Mouse (Mus musculus): ENCODE data around the gene Wnt4. TPM values are rescaled to one million over a fixed set of nuclear protein-coding genes. Genes with fewer than 3 reads are reported as not detected.
A peak's percentile ranks its signal among the peaks of the same experiment; 100 is the strongest.

The Wnt4 gene
- polyA plus RNA-seq, 1 experiment from 2014 or later: 2.2 TPM

DNA sequence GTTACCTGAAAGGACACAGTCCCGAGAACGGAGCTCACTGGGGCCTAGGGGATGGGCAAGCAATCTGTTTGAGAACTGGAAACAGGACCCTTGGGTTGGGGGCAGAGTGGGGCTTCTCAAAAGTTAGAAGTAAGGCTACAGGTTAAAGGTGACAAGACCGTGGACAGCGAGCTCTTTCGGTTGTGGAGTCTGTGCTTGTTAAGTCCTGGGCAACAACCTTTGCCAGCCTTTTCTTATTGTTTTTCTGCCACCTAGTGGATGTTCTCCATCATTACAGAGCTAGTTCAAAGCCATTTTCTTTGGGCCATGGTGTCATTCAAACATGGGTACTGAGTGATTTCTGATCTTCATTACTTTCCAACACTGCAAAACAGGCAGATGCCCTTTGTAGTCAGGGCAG lies 31.1 kb downstream of the Wnt4 start:
- H3K4me3 ChIP-seq (replicated peaks; ENCODE audit: low read length): no peak overlapping the region
- H3K4me1 ChIP-seq (replicated peaks; ENCODE audit: control insufficient read depth, insufficient read depth, low read length): peaks cover 6% of the 10 kb centered on the region; the same call in 1 of the 2 replicates
- no peaks in the 10 kb centered on the region for H3K36me3 ChIP-seq (replicated peaks; ENCODE audit: control insufficient read depth, insufficient read depth)
- 49% methylated on average over 5 of the region's 5 CpGs for WGBS
- peak; percentile 76 for DNase-seq (ENCODE audit: low spot score)
- H3K9ac ChIP-seq: no peak overlapping the region
- H3K27ac ChIP-seq: no peak overlapping the region
- no peak for ATAC-seq (ENCODE audit: low FRiP score)
- H3K4me2 ChIP-seq (replicated peaks): no peak overlapping the region
- no peaks in the 10 kb centered on the region for H3K27me3 ChIP-seq (ENCODE audit: control insufficient read depth, insufficient read depth, low read length)
- no peaks in the 10 kb centered on the region for H3K9me3 ChIP-seq (ENCODE audit: control insufficient read depth, low read length)

DNA sequence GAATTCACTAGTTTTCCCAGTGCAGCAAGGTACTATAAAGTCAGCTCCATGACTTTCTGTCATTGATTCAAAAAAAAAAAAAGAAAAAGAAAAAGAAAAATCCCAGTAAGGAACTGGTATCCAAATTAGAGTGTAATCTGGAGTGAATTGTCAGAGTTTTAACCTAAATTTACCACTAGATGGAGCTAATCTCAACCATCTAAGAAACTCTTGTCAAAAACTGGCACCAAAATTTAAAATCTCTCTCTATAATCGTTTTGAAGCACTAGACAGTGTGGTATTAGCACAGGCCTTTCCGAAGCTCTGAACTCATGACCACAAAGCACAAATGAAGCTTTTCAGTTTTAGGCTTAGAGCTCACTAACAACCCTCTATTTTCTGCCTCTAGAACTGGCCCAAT lies 36.2 kb downstream of the Wnt4 start:
- no peak for ATAC-seq (ENCODE audit: low FRiP score)
- H3K36me3 ChIP-seq (replicated peaks; ENCODE audit: control insufficient read depth, insufficient read depth): peaks cover 17% of the 10 kb centered on the region
- no peak overlapping the region for H3K4me2 ChIP-seq (replicated peaks)
- no peak overlapping the region for H3K4me3 ChIP-seq (replicated peaks; ENCODE audit: low read length)
- DNase-seq (ENCODE audit: low spot score): peak; percentile 74
- H3K9ac ChIP-seq: no peak overlapping the region
- H3K9me3 ChIP-seq (ENCODE audit: control insufficient read depth, low read length): no peaks in the 10 kb centered on the region
- no peaks in the 10 kb centered on the region for H3K4me1 ChIP-seq (replicated peaks; ENCODE audit: control insufficient read depth, insufficient read depth, low read length)
- no peaks in the 10 kb centered on the region for H3K27me3 ChIP-seq (ENCODE audit: control insufficient read depth, insufficient read depth, low read length)
- 68% methylated on average over 2 of the region's 2 CpGs for WGBS
- no peak overlapping the region for H3K27ac ChIP-seq

- Histone ChIP-seq H3K4me2 (replicated peaks) (no peak overlapping the region), H3K9ac (no peak overlapping the region), H3K27ac (no peak overlapping the region), H3K4me1 (replicated peaks; ENCODE audit: control insufficient read depth, insufficient read depth, low read length) (no peaks in the 10 kb centered on the region), H3K9me3 (ENCODE audit: control insufficient read depth, low read length) (no peaks in the 10 kb centered on the region), H3K4me3 (replicated peaks; ENCODE audit: low read length) (no peak overlapping the region), H3K36me3 (replicated peaks; ENCODE audit: control insufficient read depth, insufficient read depth) (peaks cover 24% of the 10 kb centered on the region), H3K27me3 (ENCODE audit: control insufficient read depth, insufficient read depth, low read length) (no peaks in the 10 kb centered on the region)
- WGBS: 73% methylated on average over 6 of the region's 6 CpGs
- ATAC-seq (ENCODE audit: low FRiP score) (no peak), DNase-seq (ENCODE audit: low spot score) (no peak)
Observed at GRCm38 (mm10) chr4:137314561-137314960, 37.3 kb downstream of the Wnt4 start.

DNA sequence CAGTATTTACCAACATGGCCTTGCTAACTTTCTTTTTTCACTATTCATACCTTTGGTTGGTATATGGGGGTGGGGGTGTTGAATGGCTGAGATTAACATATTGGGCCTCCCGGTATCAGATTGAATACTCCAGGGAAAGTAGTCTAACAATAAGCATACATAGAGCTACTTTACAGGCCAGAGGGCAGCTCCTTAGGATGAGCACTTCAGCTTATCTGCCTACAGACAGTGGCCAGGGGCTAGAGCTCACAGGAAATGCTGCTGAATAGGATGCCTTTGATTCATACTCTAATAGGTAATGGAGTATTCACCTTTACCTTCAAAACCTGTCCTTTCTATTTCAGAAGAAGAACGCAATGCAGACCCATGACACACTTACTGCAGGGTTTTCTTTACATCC lies 37.8 kb downstream of the Wnt4 start:
- Histone ChIP-seq H3K27ac (no peak overlapping the region), H3K36me3 (replicated peaks; ENCODE audit: control insufficient read depth, insufficient read depth) (peaks cover 28% of the 10 kb centered on the region), H3K9me3 (ENCODE audit: control insufficient read depth, low read length) (no peaks in the 10 kb centered on the region), H3K4me3 (replicated peaks; ENCODE audit: low read length) (no peak overlapping the region), H3K9ac (no peak overlapping the region), H3K4me2 (replicated peaks) (no peak overlapping the region), H3K4me1 (replicated peaks; ENCODE audit: control insufficient read depth, insufficient read depth, low read length) (no peaks in the 10 kb centered on the region), H3K27me3 (ENCODE audit: control insufficient read depth, insufficient read depth, low read length) (no peaks in the 10 kb centered on the region)
- 88% methylated on average over 2 of the region's 2 CpGs for WGBS
- ATAC-seq (ENCODE audit: low FRiP score) (no peak), DNase-seq (ENCODE audit: low spot score) (no peak)

- 87% methylated on average over 4 of the region's 4 CpGs for WGBS
- ATAC-seq (ENCODE audit: low FRiP score) (no peak), DNase-seq (ENCODE audit: low spot score) (no peak)
- H3K27me3 ChIP-seq (ENCODE audit: control insufficient read depth, insufficient read depth, low read length): no peaks in the 10 kb centered on the region
- no peak overlapping the region for H3K4me2 ChIP-seq (replicated peaks)
- H3K4me3 ChIP-seq (replicated peaks; ENCODE audit: low read length): no peak overlapping the region
- H3K36me3 ChIP-seq (replicated peaks; ENCODE audit: control insufficient read depth, insufficient read depth): peaks cover 40% of the 10 kb centered on the region
- no peak overlapping the region for H3K27ac ChIP-seq
- H3K9me3 ChIP-seq (ENCODE audit: control insufficient read depth, low read length): no peaks in the 10 kb centered on the region
- no peaks in the 10 kb centered on the region for H3K4me1 ChIP-seq (replicated peaks; ENCODE audit: control insufficient read depth, insufficient read depth, low read length)
- no peak overlapping the region for H3K9ac ChIP-seq
Observed at GRCm38 (mm10) chr4:137316027-137316770, 38.9 kb downstream of the Wnt4 start.

GRCm38 (mm10) chr4:137324926-137325325 lies 47.6 kb downstream of the Wnt4 start:
- Histone ChIP-seq H3K4me1 (replicated peaks; ENCODE audit: control insufficient read depth, insufficient read depth, low read length) (no peaks in the 10 kb centered on the region), H3K4me2 (replicated peaks) (no peak overlapping the region), H3K9me3 (ENCODE audit: control insufficient read depth, low read length) (no peaks in the 10 kb centered on the region), H3K4me3 (replicated peaks; ENCODE audit: low read length) (no peak overlapping the region), H3K9ac (no peak overlapping the region), H3K27me3 (ENCODE audit: control insufficient read depth, insufficient read depth, low read length) (no peaks in the 10 kb centered on the region), H3K27ac (no peak overlapping the region), H3K36me3 (replicated peaks; ENCODE audit: control insufficient read depth, insufficient read depth) (peaks cover 76% of the 10 kb centered on the region)
- ATAC-seq (ENCODE audit: low FRiP score): no peak
- no peak for DNase-seq (ENCODE audit: low spot score)
- 89% methylated on average over 6 of the region's 6 CpGs for WGBS

GRCm38 (mm10) chr4:137326494-137326893 lies 49.2 kb downstream of the Wnt4 start:
- H3K9ac ChIP-seq: no peak overlapping the region
- no peaks in the 10 kb centered on the region for H3K9me3 ChIP-seq (ENCODE audit: control insufficient read depth, low read length)
- ATAC-seq (ENCODE audit: low FRiP score): no peak
- H3K27me3 ChIP-seq (ENCODE audit: control insufficient read depth, insufficient read depth, low read length): no peaks in the 10 kb centered on the region
- no peak overlapping the region for H3K27ac ChIP-seq
- H3K4me3 ChIP-seq (replicated peaks; ENCODE audit: low read length): no peak overlapping the region
- DNase-seq (ENCODE audit: low spot score): no peak
- no peaks in the 10 kb centered on the region for H3K4me1 ChIP-seq (replicated peaks; ENCODE audit: control insufficient read depth, insufficient read depth, low read length)
- WGBS: 87% methylated on average over 3 of the region's 3 CpGs
- peaks cover 71% of the 10 kb centered on the region for H3K36me3 ChIP-seq (replicated peaks; ENCODE audit: control insufficient read depth, insufficient read depth)
- no peak overlapping the region for H3K4me2 ChIP-seq (replicated peaks)

- no peak for DNase-seq (ENCODE audit: low spot score)
- H3K9ac ChIP-seq: no peak overlapping the region
- H3K9me3 ChIP-seq (ENCODE audit: control insufficient read depth, low read length): no peaks in the 10 kb centered on the region
- H3K27me3 ChIP-seq (ENCODE audit: control insufficient read depth, insufficient read depth, low read length): no peaks in the 10 kb centered on the region
- H3K4me1 ChIP-seq (replicated peaks; ENCODE audit: control insufficient read depth, insufficient read depth, low read length): peaks cover 5% of the 10 kb centered on the region; the same call in 1 of the 2 replicates
- H3K4me3 ChIP-seq (replicated peaks; ENCODE audit: low read length): no peak overlapping the region
- no peak overlapping the region for H3K4me2 ChIP-seq (replicated peaks)
- ATAC-seq (ENCODE audit: low FRiP score): no peak
- H3K27ac ChIP-seq: no peak overlapping the region
- peaks cover 73% of the 10 kb centered on the region for H3K36me3 ChIP-seq (replicated peaks; ENCODE audit: control insufficient read depth, insufficient read depth)
Observed at GRCm38 (mm10) chr4:137332051-137332450, 54.8 kb downstream of the Wnt4 start.

- H3K9me3 ChIP-seq (ENCODE audit: control insufficient read depth, low read length): no peaks in the 10 kb centered on the region
- DNase-seq (ENCODE audit: low spot score) (no peak), ATAC-seq (ENCODE audit: low FRiP score) (no peak)
- 90% methylated on average over 5 of the region's 5 CpGs for WGBS
- no peak overlapping the region for H3K4me3 ChIP-seq (replicated peaks; ENCODE audit: low read length)
- peaks cover 5% of the 10 kb centered on the region; the same call in 1 of the 2 replicates for H3K4me1 ChIP-seq (replicated peaks; ENCODE audit: control insufficient read depth, insufficient read depth, low read length)
- no peak overlapping the region for H3K27ac ChIP-seq
- no peak overlapping the region for H3K9ac ChIP-seq
- no peaks in the 10 kb centered on the region for H3K27me3 ChIP-seq (ENCODE audit: control insufficient read depth, insufficient read depth, low read length)
- peaks cover 39% of the 10 kb centered on the region for H3K36me3 ChIP-seq (replicated peaks; ENCODE audit: control insufficient read depth, insufficient read depth)
- H3K4me2 ChIP-seq (replicated peaks): no peak overlapping the region
Observed at GRCm38 (mm10) chr4:137336468-137336867, 59.2 kb downstream of the Wnt4 start.

DNA sequence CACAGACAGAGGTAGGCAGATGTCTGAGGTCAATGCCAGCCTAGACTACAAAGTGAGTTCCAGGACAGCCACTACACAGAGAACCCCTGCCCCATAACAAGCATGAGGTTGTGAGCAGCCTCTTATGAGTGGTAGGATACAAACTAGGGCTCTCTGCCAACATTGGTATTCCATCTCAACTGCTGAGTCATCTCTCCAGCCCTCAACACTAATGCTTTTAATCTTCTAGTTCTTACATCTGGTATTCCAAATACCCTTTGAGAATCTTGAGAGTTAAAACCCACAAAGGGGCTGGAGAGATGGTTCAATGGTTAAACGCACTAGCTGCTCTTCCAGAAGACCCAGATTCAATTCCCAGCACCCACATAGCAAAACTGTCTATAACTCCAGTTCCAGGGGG lies 62.1 kb downstream of the Wnt4 start:
- Histone ChIP-seq H3K9me3 (ENCODE audit: control insufficient read depth, low read length) (no peaks in the 10 kb centered on the region), H3K9ac (no peak overlapping the region), H3K4me1 (replicated peaks; ENCODE audit: control insufficient read depth, insufficient read depth, low read length) (peaks cover 5% of the 10 kb centered on the region; the same call in 1 of the 2 replicates), H3K4me2 (replicated peaks) (no peak overlapping the region), H3K27ac (no peak overlapping the region), H3K36me3 (replicated peaks; ENCODE audit: control insufficient read depth, insufficient read depth) (peaks cover 11% of the 10 kb centered on the region), H3K4me3 (replicated peaks; ENCODE audit: low read length) (no peak overlapping the region), H3K27me3 (ENCODE audit: control insufficient read depth, insufficient read depth, low read length) (no peaks in the 10 kb centered on the region)
- DNase-seq (ENCODE audit: low spot score) (no peak), ATAC-seq (ENCODE audit: low FRiP score) (no peak)
- 80% methylated on average over 1 of the region's 1 CpGs for whole genome bisulfite sequencing

Data from hindbrain, embryonic 14.5 days (tissue).